Mouse (Mus musculus) skeletal muscle tissue, postnatal 0 days (tissue): Measurements from ENCODE around the gene Cdt1. TPM values are rescaled to one million over a fixed set of nuclear protein-coding genes. Genes with fewer than 3 reads are reported as not detected.

Experiments used
- microRNA-seq, 2 experiments: library from miRNA; unstranded; fragments of <30 nt; microRNA quantifications; one replicate each; pipeline ENCODE4; 2016
- polyA plus RNA-seq: library from polyadenylated mRNA; unstranded; fragments of >200 nt; fragmentation: Nextera tagmentation; extraction: Ambion mirVana; gene quantifications from 2 replicates; pipeline ENCODE4 v1.2.1, GENCODE M21; 2015

Gene Cdt1
- polyA plus RNA-seq: 7.2 and 9.0 TPM in 2 replicates

DNA sequence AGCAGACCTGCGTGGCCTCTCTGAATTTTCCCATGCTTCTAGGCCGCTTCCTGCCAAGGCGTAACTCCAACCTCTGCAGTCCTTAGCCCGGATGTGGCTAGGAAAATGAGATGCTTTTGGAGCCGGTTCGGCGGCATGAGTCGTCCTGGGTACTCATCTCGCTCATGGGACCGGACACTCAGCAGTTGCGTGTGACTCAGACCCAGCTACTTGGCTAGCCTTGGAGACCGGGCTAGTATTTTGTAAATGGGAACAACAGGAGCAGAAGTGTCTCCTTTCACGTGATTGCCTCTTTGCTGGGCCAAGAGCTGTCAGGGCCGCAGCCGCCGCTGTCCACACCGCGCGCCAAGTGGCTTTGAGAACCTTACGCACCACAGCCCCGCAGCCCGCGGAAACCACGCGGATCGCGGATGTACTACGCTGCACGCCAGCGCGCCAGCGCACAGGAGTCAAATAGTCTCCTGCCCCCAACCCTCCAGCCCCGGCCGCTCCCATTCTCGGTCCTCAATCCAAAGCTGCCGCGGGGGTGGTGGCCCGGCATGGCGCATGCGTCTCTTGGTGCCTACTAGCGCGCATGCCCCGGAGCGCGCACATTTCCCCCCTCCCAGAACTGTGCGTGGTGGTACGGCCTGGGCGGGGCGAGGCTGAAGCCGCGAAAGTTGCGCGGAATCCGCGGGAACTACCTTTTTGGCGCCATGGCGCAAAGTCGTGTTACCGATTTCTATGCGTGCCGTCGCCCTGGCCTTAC lies at the start of gene Cdt1:
TSS of gene Cdt1 (plus strand) at position 655 of the 748 bp plus-strand sequence.

GRCm38 (mm10) chr8:122551265-122552051 lies 16.4 kb upstream of the Cdt1 start, which contains the start of gene Piezo1:
Gene Piezo1, minus strand, starts transcription at chr8:122551329.

GRCm38 (mm10) chr8:122576648-122577022 lies 8.8 kb downstream of the Cdt1 start, which contains the start of gene Aprt:
Gene Aprt, minus strand, starts transcription at chr8:122576909.

GRCm38 (mm10) chr8:122611295-122612133 lies 43.7 kb downstream of the Cdt1 start, which contains the start of the genes Galns and Trappc2l:
Gene Galns, minus strand, starts transcription at chr8:122611463.
Gene Trappc2l, plus strand, starts transcription at chr8:122611640.

GRCm38 (mm10) chr8:122622727-122623126 lies 54.9 kb downstream of the Cdt1 start, which contains the start of gene Pabpn1l:
Gene Pabpn1l, minus strand, starts transcription at chr8:122622739.

Small RNA genes within 50 kb of the gene (microRNA-seq; reads per million reads assigned to microRNA genes)
- 0 reads per million in 2 experiments for gene Mir6396

Other genes with a start within 250 kb of the Cdt1 start
- not detected in 2 replicates for gene Trhr2, start 207.3 kb upstream of the Cdt1 start, polyA plus RNA-seq
- gene Zc3h18, start 191.4 kb upstream of the Cdt1 start, polyA plus RNA-seq: 17.3 and 20.0 TPM in 2 replicates
- gene Il17c, start 146.0 kb upstream of the Cdt1 start, polyA plus RNA-seq: not detected in 2 replicates
- gene Cyba, start 135.1 kb upstream of the Cdt1 start, polyA plus RNA-seq: 136 and 150 TPM in 2 replicates
- gene Mvd, start 124.6 kb upstream of the Cdt1 start, polyA plus RNA-seq: 9.0 and 12.3 TPM in 2 replicates
- gene Snai3, start 107.3 kb upstream of the Cdt1 start, polyA plus RNA-seq: 7.4 and 8.9 TPM in 2 replicates
- 47.5 and 50.2 TPM in 2 replicates for gene Rnf166, start 92.0 kb upstream of the Cdt1 start, polyA plus RNA-seq
- 19.5 and 25.7 TPM in 2 replicates for gene Ctu2, start 91.9 kb upstream of the Cdt1 start, polyA plus RNA-seq
- 10.5 and 13.1 TPM in 2 replicates for gene Piezo1, start 16.7 kb upstream of the Cdt1 start, polyA plus RNA-seq
- gene Aprt, start 8.9 kb downstream of the Cdt1 start, polyA plus RNA-seq: 60.6 and 73.1 TPM in 2 replicates
- gene Galns, start 43.4 kb downstream of the Cdt1 start, polyA plus RNA-seq: 6.2 and 8.3 TPM in 2 replicates
- gene Trappc2l, start 43.6 kb downstream of the Cdt1 start, polyA plus RNA-seq: 50.7 and 61.0 TPM in 2 replicates
- gene Pabpn1l, start 54.7 kb downstream of the Cdt1 start, polyA plus RNA-seq: not detected in 2 replicates
- gene Cbfa2t3, start 131.1 kb downstream of the Cdt1 start, polyA plus RNA-seq: 5.3 and 6.0 TPM in 2 replicates
- gene Acsf3, start 207.5 kb downstream of the Cdt1 start, polyA plus RNA-seq: 14.0 and 14.7 TPM in 2 replicates